Mouse (Mus musculus): ENCODE results near the gene Klhl30. TPM values are rescaled to one million over a fixed set of nuclear protein-coding genes. Genes with fewer than 3 reads are reported as not detected.

Klhl30 gene
- polyA plus RNA-seq, 1 experiment from 2014 or later, result 0.25 TPM

- ATAC-seq (ENCODE audit: low FRiP score) (no peak), DNase-seq (ENCODE audit: low spot score) (no peak)
- 94% methylated on average over 6 of the region's 6 CpGs for WGBS
- Histone ChIP-seq H3K4me2 (replicated peaks) (no peak overlapping the region), H3K4me3 (replicated peaks; ENCODE audit: low read length) (no peak overlapping the region), H3K27me3 (ENCODE audit: control insufficient read depth, insufficient read depth, low read length) (no peaks in the 10 kb centered on the region), H3K9ac (no peak overlapping the region), H3K9me3 (ENCODE audit: control insufficient read depth, low read length) (no peaks in the 10 kb centered on the region), H3K27ac (no peak overlapping the region), H3K4me1 (replicated peaks; ENCODE audit: control insufficient read depth, insufficient read depth, low read length) (no peaks in the 10 kb centered on the region), H3K36me3 (replicated peaks; ENCODE audit: control insufficient read depth, insufficient read depth) (peaks cover 90% of the 10 kb centered on the region)
These were observed 22.6 kb downstream of the Klhl30 start for GRCm38 (mm10) chr1:91373414-91373835.

DNA sequence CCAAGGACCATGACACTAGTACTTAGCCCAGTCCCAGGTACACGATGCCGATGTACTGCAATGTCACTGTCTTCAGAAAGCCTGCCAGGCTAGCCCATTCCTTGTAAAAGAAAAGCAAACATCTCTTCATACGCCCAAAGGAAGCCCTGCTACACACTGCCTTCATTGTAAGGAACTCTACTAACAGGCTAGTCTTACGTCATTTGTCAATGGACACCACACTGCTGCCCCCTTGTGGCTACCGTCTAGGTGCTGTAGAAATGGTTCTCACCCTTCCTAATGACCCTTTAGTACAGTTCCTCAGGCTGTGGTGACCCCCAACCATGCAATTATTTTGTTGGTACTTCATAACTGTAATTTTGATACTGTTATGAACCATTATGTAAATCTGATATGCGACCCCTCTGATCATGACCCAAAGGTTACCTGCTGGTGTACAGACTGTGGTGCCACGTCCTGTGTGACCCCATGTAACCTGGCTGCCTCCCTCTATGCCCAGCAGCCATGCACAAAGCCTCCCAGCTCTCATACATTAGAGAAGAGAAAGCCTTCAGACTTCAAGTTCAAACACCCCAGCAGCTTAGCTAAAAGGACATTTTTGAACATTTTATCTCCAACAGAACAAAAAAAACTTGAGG is 29.8 kb downstream of the Klhl30 start:
- no peak overlapping the region for H3K9ac ChIP-seq
- no peak overlapping the region for H3K4me3 ChIP-seq (replicated peaks; ENCODE audit: low read length)
- peaks cover 96% of the 10 kb centered on the region for H3K36me3 ChIP-seq (replicated peaks; ENCODE audit: control insufficient read depth, insufficient read depth)
- DNase-seq (ENCODE audit: low spot score), result peak; percentile 83
- H3K9me3 ChIP-seq (ENCODE audit: control insufficient read depth, low read length), result no peaks in the 10 kb centered on the region
- H3K4me1 ChIP-seq (replicated peaks; ENCODE audit: control insufficient read depth, insufficient read depth, low read length), result no peaks in the 10 kb centered on the region
- 61% methylated on average over 7 of the region's 7 CpGs for WGBS
- H3K4me2 ChIP-seq (replicated peaks), result no peak overlapping the region
- H3K27me3 ChIP-seq (ENCODE audit: control insufficient read depth, insufficient read depth, low read length), result no peaks in the 10 kb centered on the region
- ATAC-seq (ENCODE audit: low FRiP score), result peak; percentile 48; the same call in 1 of the 2 replicates
- no peak overlapping the region for H3K27ac ChIP-seq

DNA sequence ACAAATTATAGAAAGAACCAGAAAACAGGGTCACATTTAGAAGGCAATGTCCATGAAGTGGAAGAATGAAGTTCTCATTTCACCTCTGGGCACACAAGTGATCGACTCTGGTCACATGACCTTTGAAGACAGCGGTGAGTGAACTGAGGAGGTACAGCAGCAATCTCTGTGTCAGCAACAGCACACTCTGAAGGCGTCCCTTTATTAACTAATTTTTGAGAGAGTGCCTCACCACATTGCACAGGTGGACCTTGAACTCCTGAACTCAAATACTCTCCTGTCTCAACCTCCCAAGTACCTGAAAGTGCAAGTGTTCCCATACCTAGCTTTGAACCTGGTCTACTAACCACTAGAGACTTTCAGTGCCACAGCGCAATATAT is 30.3 kb downstream of the Klhl30 start:
- Histone ChIP-seq H3K4me2 (replicated peaks) (no peak overlapping the region), H3K9ac (no peak overlapping the region), H3K27ac (no peak overlapping the region), H3K4me3 (replicated peaks; ENCODE audit: low read length) (no peak overlapping the region), H3K27me3 (ENCODE audit: control insufficient read depth, insufficient read depth, low read length) (no peaks in the 10 kb centered on the region), H3K4me1 (replicated peaks; ENCODE audit: control insufficient read depth, insufficient read depth, low read length) (no peaks in the 10 kb centered on the region), H3K36me3 (replicated peaks; ENCODE audit: control insufficient read depth, insufficient read depth) (peaks cover 96% of the 10 kb centered on the region), H3K9me3 (ENCODE audit: control insufficient read depth, low read length) (no peaks in the 10 kb centered on the region)
- WGBS, result 95% methylated on average over 4 of the region's 4 CpGs
- ATAC-seq (ENCODE audit: low FRiP score) (no peak), DNase-seq (ENCODE audit: low spot score) (no peak)

DNA sequence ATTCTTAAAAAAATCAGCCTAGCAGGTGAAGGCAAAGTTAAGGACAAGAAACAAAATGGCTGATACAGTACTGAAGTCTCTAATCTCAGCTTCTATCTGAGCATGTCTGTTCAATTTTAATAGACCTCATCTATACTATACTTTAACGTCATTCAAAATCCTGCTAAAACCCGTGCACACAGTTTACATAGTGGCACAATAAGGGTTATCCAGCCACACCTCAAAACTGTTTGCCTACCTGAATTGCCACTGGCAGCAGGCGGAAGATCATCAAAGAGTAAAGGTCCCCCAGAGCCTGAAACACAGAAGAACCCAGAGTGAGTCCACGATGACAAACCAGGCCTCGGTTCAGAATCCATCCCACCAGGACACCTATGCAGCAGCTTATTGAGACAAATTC is 39.6 kb downstream of the Klhl30 start:
- H3K27ac ChIP-seq, result no peak overlapping the region
- no peaks in the 10 kb centered on the region for H3K27me3 ChIP-seq (ENCODE audit: control insufficient read depth, insufficient read depth, low read length)
- no peak for DNase-seq (ENCODE audit: low spot score)
- WGBS, result 98% methylated on average over 5 of the region's 5 CpGs
- 0 out of 2 replicates have a peak, but pooled peaks cover 3% of the 10 kb centered on the region for H3K4me1 ChIP-seq (replicated peaks; ENCODE audit: control insufficient read depth, insufficient read depth, low read length)
- H3K4me3 ChIP-seq (replicated peaks; ENCODE audit: low read length), result no peak overlapping the region
- H3K4me2 ChIP-seq (replicated peaks), result no peak overlapping the region
- H3K9me3 ChIP-seq (ENCODE audit: control insufficient read depth, low read length), result no peaks in the 10 kb centered on the region
- no peak overlapping the region for H3K9ac ChIP-seq
- ATAC-seq (ENCODE audit: low FRiP score), result no peak
- H3K36me3 ChIP-seq (replicated peaks; ENCODE audit: control insufficient read depth, insufficient read depth), result peaks cover 67% of the 10 kb centered on the region

- DNase-seq (ENCODE audit: low spot score), result no peak
- Histone ChIP-seq H3K4me1 (replicated peaks; ENCODE audit: control insufficient read depth, insufficient read depth, low read length) (peaks cover 27% of the 10 kb centered on the region), H3K36me3 (replicated peaks; ENCODE audit: control insufficient read depth, insufficient read depth) (peaks cover 9% of the 10 kb centered on the region), H3K4me2 (replicated peaks) (peak overlapping the region; percentile 89), H3K27ac (peak overlapping the region; percentile 92), H3K9ac (peak overlapping the region; percentile 86), H3K9me3 (ENCODE audit: control insufficient read depth, low read length) (no peaks in the 10 kb centered on the region), H3K27me3 (ENCODE audit: control insufficient read depth, insufficient read depth, low read length) (no peaks in the 10 kb centered on the region), H3K4me3 (replicated peaks; ENCODE audit: low read length) (peak overlapping the region; percentile 89)
- 3% methylated on average over 12 of the region's 12 CpGs for WGBS
- ATAC-seq (ENCODE audit: low FRiP score), result no peak
These were observed 47.1 kb downstream of the Klhl30 start for GRCm38 (mm10) chr1:91397927-91398259.

DNA sequence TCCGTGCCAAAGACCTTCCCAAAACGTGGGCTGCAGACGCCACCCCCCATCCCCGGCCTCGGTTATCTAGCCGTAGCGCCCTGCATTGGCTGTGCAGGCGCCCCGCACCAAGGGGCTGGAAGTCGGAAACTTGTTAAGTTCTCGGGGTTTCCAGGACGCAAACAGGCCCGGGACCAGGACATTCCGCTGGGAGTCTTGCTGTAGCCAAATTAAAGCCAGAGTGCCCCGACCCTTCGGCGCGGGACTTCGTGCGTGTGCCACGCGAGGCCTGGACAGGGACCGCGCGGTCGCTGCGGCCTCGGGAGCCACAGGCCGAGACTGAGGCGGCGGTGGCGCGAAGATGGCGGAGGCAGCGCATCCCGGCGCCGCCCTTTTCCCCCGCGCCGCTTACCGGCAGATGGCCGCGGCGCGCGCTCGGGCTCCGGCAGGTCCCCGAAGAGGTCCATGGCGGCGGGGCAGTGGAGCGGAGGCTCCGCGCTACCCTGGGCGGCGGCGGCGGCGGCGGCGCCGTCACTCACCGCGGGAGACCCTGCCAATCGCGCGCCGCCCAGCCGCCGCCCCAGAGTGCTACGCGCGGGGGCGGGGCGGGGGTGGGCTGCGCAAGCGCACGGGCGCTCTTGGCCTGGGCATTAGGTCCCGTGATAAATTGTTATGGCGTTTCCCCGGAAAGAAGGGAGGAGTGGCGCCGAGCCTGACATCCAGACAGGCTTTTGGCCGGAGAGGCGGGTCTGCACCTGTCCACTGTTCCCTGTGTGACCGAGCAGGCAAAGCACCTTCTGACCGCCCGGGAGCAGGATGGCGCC is 47.6 kb downstream of the Klhl30 start, which contains the start of gene Ilkap:
Gene Ilkap (minus strand): TSS at position 556 of the 803 bp plus-strand sequence.
- DNase-seq (ENCODE audit: low spot score) (peak; percentile 86), ATAC-seq (ENCODE audit: low FRiP score) (peak; percentile 98)
- under 1% methylated on average over 73 of the region's 91 CpGs for WGBS
- H3K4me2 ChIP-seq (replicated peaks), result peak within 1 kb of the TSS; percentile 89
- H3K27ac ChIP-seq, result peak within 1 kb of the TSS; percentile 92
- no peaks in the 10 kb centered on the region for H3K9me3 ChIP-seq (ENCODE audit: control insufficient read depth, low read length)
- H3K9ac ChIP-seq, result peak within 1 kb of the TSS; percentile 86
- no peaks in the 10 kb centered on the region for H3K27me3 ChIP-seq (ENCODE audit: control insufficient read depth, insufficient read depth, low read length)
- peaks cover 27% of the 10 kb centered on the region for H3K4me1 ChIP-seq (replicated peaks; ENCODE audit: control insufficient read depth, insufficient read depth, low read length)
- peak within 1 kb of the TSS; percentile 89 for H3K4me3 ChIP-seq (replicated peaks; ENCODE audit: low read length)
- H3K36me3 ChIP-seq (replicated peaks; ENCODE audit: control insufficient read depth, insufficient read depth), result peaks cover 9% of the 10 kb centered on the region

GRCm38 (mm10) chr1:91404976-91405375 is 54.2 kb downstream of the Klhl30 start:
- no peaks in the 10 kb centered on the region for H3K4me1 ChIP-seq (replicated peaks; ENCODE audit: control insufficient read depth, insufficient read depth, low read length)
- no peak overlapping the region for H3K4me2 ChIP-seq (replicated peaks)
- H3K27me3 ChIP-seq (ENCODE audit: control insufficient read depth, insufficient read depth, low read length), result no peaks in the 10 kb centered on the region
- H3K4me3 ChIP-seq (replicated peaks; ENCODE audit: low read length), result no peak overlapping the region
- H3K27ac ChIP-seq, result no peak overlapping the region
- H3K9me3 ChIP-seq (ENCODE audit: control insufficient read depth, low read length), result no peaks in the 10 kb centered on the region
- ATAC-seq (ENCODE audit: low FRiP score) (no peak), DNase-seq (ENCODE audit: low spot score) (no peak)
- no peak overlapping the region for H3K9ac ChIP-seq
- H3K36me3 ChIP-seq (replicated peaks; ENCODE audit: control insufficient read depth, insufficient read depth), result no peaks in the 10 kb centered on the region
- 25% methylated on average over 1 of the region's 1 CpGs for WGBS

- no peaks in the 10 kb centered on the region for H3K9me3 ChIP-seq (ENCODE audit: control insufficient read depth, low read length)
- no peak overlapping the region for H3K9ac ChIP-seq
- no peaks in the 10 kb centered on the region for H3K27me3 ChIP-seq (ENCODE audit: control insufficient read depth, insufficient read depth, low read length)
- H3K27ac ChIP-seq, result no peak overlapping the region
- no peak overlapping the region for H3K4me2 ChIP-seq (replicated peaks)
- WGBS, result 59% methylated on average over 23 of the region's 23 CpGs
- DNase-seq (ENCODE audit: low spot score) (no peak), ATAC-seq (ENCODE audit: low FRiP score) (no peak)
- H3K4me1 ChIP-seq (replicated peaks; ENCODE audit: control insufficient read depth, insufficient read depth, low read length), result no peaks in the 10 kb centered on the region
- no peak overlapping the region for H3K4me3 ChIP-seq (replicated peaks; ENCODE audit: low read length)
- H3K36me3 ChIP-seq (replicated peaks; ENCODE audit: control insufficient read depth, insufficient read depth), result no peaks in the 10 kb centered on the region
These were observed 54.8 kb downstream of the Klhl30 start for GRCm38 (mm10) chr1:91405406-91406169.

GRCm38 (mm10) chr1:91407819-91408218 is 57.0 kb downstream of the Klhl30 start:
- Histone ChIP-seq H3K4me1 (replicated peaks; ENCODE audit: control insufficient read depth, insufficient read depth, low read length) (peaks cover 11% of the 10 kb centered on the region), H3K9me3 (ENCODE audit: control insufficient read depth, low read length) (no peaks in the 10 kb centered on the region), H3K4me3 (replicated peaks; ENCODE audit: low read length) (no peak overlapping the region), H3K36me3 (replicated peaks; ENCODE audit: control insufficient read depth, insufficient read depth) (no peaks in the 10 kb centered on the region), H3K27ac (no peak overlapping the region), H3K4me2 (replicated peaks) (no peak overlapping the region), H3K27me3 (ENCODE audit: control insufficient read depth, insufficient read depth, low read length) (no peaks in the 10 kb centered on the region), H3K9ac (no peak overlapping the region)
- ATAC-seq (ENCODE audit: low FRiP score), result no peak
- whole genome bisulfite sequencing, result 81% methylated on average over 4 of the region's 4 CpGs
- no peak for DNase-seq (ENCODE audit: low spot score)

All from hindbrain, embryonic 14.5 days (tissue).